Mouse (Mus musculus) left cerebral cortex, adult 9 months (tissue): Measurements from ENCODE around the gene 4930447C04Rik.
A peak's percentile ranks its signal among the peaks of the same experiment; 100 is the strongest.

Source experiments
- DNase-seq, 2 experiments: peaks; one replicate each; pipeline ENCODE4 v3.0.0; 2022; ENCODE audit warnings: low spot score in 2 of 2

The 4930447C04Rik gene

GRCm38 (mm10) chr12:72940071-72940821 lies at the start of gene 4930447C04Rik:
Gene 4930447C04Rik (minus strand): TSS chr12:72940774.
- no peak for DNase-seq

- no peak for DNase-seq
Measured at GRCm38 (mm10) chr12:72983071-72983857, 42.7 kb upstream of the 4930447C04Rik start.

DNA sequence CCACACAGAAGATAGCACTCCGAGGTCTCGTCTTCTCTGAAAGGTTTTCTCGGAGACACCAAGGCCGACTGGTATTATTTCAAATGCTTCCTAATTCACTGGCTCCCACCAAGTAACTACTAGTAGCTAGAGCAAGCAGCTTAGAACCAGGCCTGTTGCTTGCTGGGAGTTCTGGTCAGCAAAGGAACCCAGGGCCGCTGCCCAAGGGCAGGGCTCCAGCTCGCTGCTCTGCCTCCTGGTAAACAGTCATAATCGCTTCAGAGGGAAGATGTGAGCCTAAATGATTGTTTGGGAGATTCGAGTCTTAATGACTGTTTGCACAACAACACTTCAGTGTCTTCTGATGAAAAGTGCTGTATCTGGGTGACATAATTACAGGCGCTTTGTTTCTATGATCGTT lies 42.0 kb upstream of the 4930447C04Rik start:
- DNase-seq = no peak

- DNase-seq = no peak
Measured at GRCm38 (mm10) chr12:72979236-72979635, 38.7 kb upstream of the 4930447C04Rik start.

GRCm38 (mm10) chr12:72977851-72978250 lies 37.3 kb upstream of the 4930447C04Rik start:
- DNase-seq = no peak

GRCm38 (mm10) chr12:72976718-72977117 lies 36.1 kb upstream of the 4930447C04Rik start:
- DNase-seq = peak in 1 of 2 experiments; percentile 67

- no peak for DNase-seq
Measured at GRCm38 (mm10) chr12:72976172-72976571, 35.6 kb upstream of the 4930447C04Rik start.

- DNase-seq = peak in 1 of 2 experiments; percentile 46
Measured at GRCm38 (mm10) chr12:72973161-72973560, 32.6 kb upstream of the 4930447C04Rik start.

GRCm38 (mm10) chr12:72970620-72971019 lies 30.0 kb upstream of the 4930447C04Rik start:
- no peak for DNase-seq

- DNase-seq = no peak
Measured at GRCm38 (mm10) chr12:72967541-72967940, 27.0 kb upstream of the 4930447C04Rik start.

DNA sequence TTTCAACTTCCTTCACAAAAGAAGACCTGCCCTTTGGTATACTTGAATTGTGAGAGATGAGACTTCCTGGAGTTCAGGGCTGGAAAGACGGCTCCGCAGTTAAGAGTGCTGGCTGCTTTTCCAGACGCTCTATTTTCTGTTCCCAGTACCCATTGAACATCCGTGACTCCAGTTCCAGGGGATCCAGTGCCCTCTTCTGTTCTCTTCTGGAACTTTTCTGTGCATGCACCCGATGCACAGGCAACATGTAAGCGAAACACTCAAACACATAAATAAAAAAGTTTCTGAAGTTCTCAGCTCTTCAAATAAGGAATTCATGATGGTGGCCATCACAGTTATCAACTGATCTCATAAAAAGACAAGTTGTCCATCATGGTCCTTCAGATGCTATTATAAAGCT lies 22.2 kb upstream of the 4930447C04Rik start:
- no peak for DNase-seq

GRCm38 (mm10) chr12:72958446-72958845 lies 17.9 kb upstream of the 4930447C04Rik start:
- DNase-seq = no peak

DNA sequence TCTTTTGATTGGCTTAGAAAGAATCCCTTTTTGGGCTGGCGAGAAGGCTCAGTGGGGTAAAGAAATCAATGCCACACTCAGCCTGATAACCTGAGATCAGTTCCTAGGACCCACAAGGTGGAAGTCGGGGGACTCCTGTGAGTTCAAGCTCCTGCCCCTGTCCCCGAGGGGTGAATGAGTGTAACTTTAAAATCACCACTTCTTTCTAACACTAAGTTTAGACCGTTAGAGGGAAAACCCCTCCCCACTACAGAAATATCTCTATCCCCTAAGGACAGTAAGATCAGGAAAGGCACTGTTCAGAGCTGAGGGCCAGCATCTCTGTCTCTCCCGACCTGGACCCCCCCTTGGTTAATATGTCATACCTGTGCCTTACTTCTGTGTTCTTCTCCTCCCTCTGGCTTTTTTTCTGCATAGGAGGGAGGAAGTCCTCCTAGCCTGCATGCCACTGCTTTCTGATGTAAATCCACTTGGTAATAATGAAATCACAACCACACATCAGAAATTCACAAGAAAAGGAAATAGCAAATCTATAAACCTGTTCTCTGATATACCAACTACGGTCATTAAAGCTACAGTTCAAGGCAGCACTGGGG lies 17.4 kb upstream of the 4930447C04Rik start:
- no peak for DNase-seq

DNA sequence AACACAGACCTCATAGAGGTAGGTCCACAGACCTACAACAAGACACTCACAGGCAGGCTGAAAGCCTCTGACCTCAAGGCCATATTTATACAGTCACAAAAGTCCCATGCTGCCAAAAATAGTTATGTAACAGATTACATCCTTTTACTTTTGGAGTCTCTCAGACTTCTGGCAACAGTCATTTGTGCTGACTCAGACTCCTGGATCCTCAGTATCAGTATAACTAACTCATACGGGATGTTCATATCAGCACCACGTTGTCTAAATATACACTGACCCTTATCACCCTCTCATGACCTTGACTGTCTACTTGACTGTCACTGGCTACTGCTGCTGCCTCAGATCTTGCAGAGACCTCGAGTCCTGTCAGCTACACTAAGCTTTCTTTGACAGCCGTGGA lies 14.3 kb upstream of the 4930447C04Rik start:
- DNase-seq = no peak

GRCm38 (mm10) chr12:72953858-72954257 lies 13.3 kb upstream of the 4930447C04Rik start:
- no peak for DNase-seq

GRCm38 (mm10) chr12:72953089-72953488 lies 12.5 kb upstream of the 4930447C04Rik start:
- DNase-seq = no peak

DNA sequence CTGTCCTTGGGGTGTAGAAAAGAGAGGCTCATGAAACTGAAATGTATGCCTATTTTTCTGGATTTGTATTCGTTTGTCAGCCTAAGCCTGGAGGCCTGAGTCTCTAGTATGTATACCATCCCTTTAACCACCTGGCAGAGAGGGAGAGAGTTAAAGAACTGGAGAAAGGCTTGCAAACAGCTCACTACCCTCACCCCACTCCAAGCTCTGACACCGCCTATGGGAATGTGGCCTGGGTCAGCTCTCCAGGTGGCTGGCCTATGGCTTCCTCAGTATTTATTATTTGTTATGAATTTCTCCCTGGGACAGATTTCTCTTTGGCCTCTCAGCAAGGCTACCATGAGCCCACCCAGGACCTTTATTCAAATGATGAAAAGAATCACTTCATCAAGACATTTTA lies 6.8 kb upstream of the 4930447C04Rik start:
- DNase-seq = no peak

DNA sequence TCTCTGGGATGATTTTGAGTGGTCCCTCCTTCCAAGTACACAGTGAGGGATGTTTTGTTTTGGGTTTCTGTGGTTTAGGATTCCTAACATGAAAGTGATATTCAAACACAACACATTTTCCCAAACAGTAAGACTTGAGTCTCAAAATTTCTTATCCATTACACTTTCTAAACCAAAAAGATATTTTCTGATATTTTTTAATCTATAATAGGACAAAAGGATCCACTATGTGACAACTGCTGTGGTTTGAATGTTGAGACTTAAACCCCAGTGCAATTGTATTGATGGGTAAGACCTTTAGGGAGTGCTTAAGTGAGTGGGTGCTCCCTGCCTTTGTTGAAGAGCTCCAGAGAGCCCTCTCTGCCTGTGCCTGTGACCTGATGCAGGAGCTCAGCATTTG lies 6.2 kb upstream of the 4930447C04Rik start:
- DNase-seq = no peak

GRCm38 (mm10) chr12:72946064-72946395 lies 5.5 kb upstream of the 4930447C04Rik start:
- no peak for DNase-seq

GRCm38 (mm10) chr12:72945301-72946063 lies 4.9 kb upstream of the 4930447C04Rik start:
- no peak for DNase-seq

- DNase-seq = no peak
Measured at GRCm38 (mm10) chr12:72944411-72945225, 4.0 kb upstream of the 4930447C04Rik start.
